Mouse (Mus musculus) kidney, postnatal 0 days (tissue): Measurements from ENCODE around the gene Dgkg. TPM values are rescaled to one million over a fixed set of nuclear protein-coding genes. Genes with fewer than 3 reads are reported as not detected.

ENCODE experiments used
- ATAC-seq: fragments of 200-750 bp; cut with Nextera tagmentation; replicated peaks from 2 replicates; pipeline ENCODE4 v1.8.0; 2017; ENCODE audit warnings: low read depth, moderate number of reproducible peaks, moderate TSS enrichment, moderate library complexity; ENCODE audit not compliant: low FRiP score
- DNase-seq: peaks from one replicate; pipeline ENCODE4 v3.0.0-alpha.2; 2016; ENCODE audit warnings: low spot score
- H3K27ac ChIP-seq: fragments of 300-500 bp; sonication (generic); 2 replicates; pipeline ENCODE4 v1.5.1; 2014; ENCODE audit warnings: mild to moderate bottlenecking
- H3K27me3 ChIP-seq: fragments of 300-500 bp; sonication (generic); 2 replicates; pipeline ENCODE4 v1.6.1; 2014; ENCODE audit warnings: low read length, mixed read lengths; ENCODE audit not compliant: insufficient read depth
- H3K36me3 ChIP-seq: fragments of 300-500 bp; sonication (generic); 2 replicates; pipeline ENCODE4 v1.6.1; 2014; ENCODE audit warnings: low read length, mixed read lengths; ENCODE audit not compliant: insufficient read depth
- H3K4me1 ChIP-seq: fragments of 300-500 bp; sonication (generic); replicated peaks from 2 replicates; pipeline ENCODE4 v1.6.1; 2014; ENCODE audit warnings: antibody characterized with exemption, low read length, mixed read lengths; ENCODE audit not compliant: insufficient read depth
- H3K4me2 ChIP-seq: fragments of 300-500 bp; sonication (generic); 2 replicates; pipeline ENCODE4 v1.6.1; 2014; ENCODE audit warnings: mild to moderate bottlenecking, low read length, moderate library complexity, mixed read lengths
- H3K4me3 ChIP-seq: fragments of 300-500 bp; sonication (generic); replicated peaks from 2 replicates; pipeline ENCODE4 v1.5.1; 2014; ENCODE audit warnings: low read depth, low read length
- H3K9ac ChIP-seq: fragments of 300-500 bp; sonication (generic); 2 replicates; pipeline ENCODE4 v1.6.1; 2014; ENCODE audit warnings: low read depth, low read length
- H3K9me3 ChIP-seq: fragments of 300-500 bp; sonication (generic); replicated peaks from 2 replicates; pipeline ENCODE4 v1.6.1; 2016; ENCODE audit warnings: low read length, inconsistent platforms, mixed read lengths
- CTCF ChIP-seq: IDR thresholded peaks from 2 replicates; pipeline ENCODE4 v1.5.1; 2016; ENCODE audit warnings: antibody characterized with exemption, low read depth, mild to moderate bottlenecking, moderate library complexity
- WGBS: fragments of 180-500 bp; shearing (Covaris S2); extraction: QIAGEN DNeasy Blood & Tissue Kit; methylation state at CpG from one replicate; pipeline ENCODE4 v1.1.7; 2014; 5-methylcytosine and 5-hydroxymethylcytosine counted together
- polyA plus RNA-seq: library from polyadenylated mRNA; unstranded; fragments of >200 nt; fragmentation: Nextera tagmentation; extraction: Ambion mirVana; gene quantifications from 2 replicates; pipeline ENCODE4 v1.2.1, GENCODE M21; 2015

The Dgkg gene
- polyA plus RNA-seq, 1 experiment from 2014 or later = 0.67 TPM

GRCm38 (mm10) chr16:22653817-22654476, 3.1 kb downstream of the Dgkg start:
- peaks cover 7% of the 10 kb centered on the region for H3K4me1 ChIP-seq
- H3K27me3 ChIP-seq = peaks cover 19% of the 10 kb centered on the region
- no peaks in the 10 kb centered on the region for H3K36me3 ChIP-seq
- H3K4me2 ChIP-seq = no peak overlapping the region
- H3K9me3 ChIP-seq = no peaks in the 10 kb centered on the region
- DNase-seq = no peak
- no peak overlapping the region for H3K9ac ChIP-seq
- no peak for ATAC-seq
- no peak overlapping the region for H3K4me3 ChIP-seq
- TF ChIP-seq CTCF = no peak
- no peak overlapping the region for H3K27ac ChIP-seq
- 91% methylated on average over 11 of the region's 11 CpGs for WGBS

GRCm38 (mm10) chr16:22651244-22651643, 5.8 kb downstream of the Dgkg start:
- no peak for TF ChIP-seq CTCF
- DNase-seq = no peak
- peaks cover 4% of the 10 kb centered on the region for H3K4me1 ChIP-seq
- no peak overlapping the region for H3K27ac ChIP-seq
- 75% methylated on average over 3 of the region's 3 CpGs for WGBS
- no peak overlapping the region for H3K4me3 ChIP-seq
- no peak for ATAC-seq
- no peaks in the 10 kb centered on the region for H3K9me3 ChIP-seq
- no peak overlapping the region for H3K4me2 ChIP-seq
- H3K36me3 ChIP-seq = no peaks in the 10 kb centered on the region
- H3K9ac ChIP-seq = no peak overlapping the region
- H3K27me3 ChIP-seq = peaks cover 6% of the 10 kb centered on the region

GRCm38 (mm10) chr16:22645256-22645655, 11.8 kb downstream of the Dgkg start:
- H3K9ac ChIP-seq = no peak overlapping the region
- ATAC-seq (no peak), DNase-seq (no peak)
- no peaks in the 10 kb centered on the region for H3K9me3 ChIP-seq
- no peak overlapping the region for H3K27ac ChIP-seq
- no peak overlapping the region for H3K4me3 ChIP-seq
- H3K27me3 ChIP-seq = no peaks in the 10 kb centered on the region
- no peak overlapping the region for H3K4me2 ChIP-seq
- H3K4me1 ChIP-seq = no peaks in the 10 kb centered on the region
- no peaks in the 10 kb centered on the region for H3K36me3 ChIP-seq
- WGBS = 79% methylated on average over 1 of the region's 1 CpGs
- no peak for TF ChIP-seq CTCF

DNA sequence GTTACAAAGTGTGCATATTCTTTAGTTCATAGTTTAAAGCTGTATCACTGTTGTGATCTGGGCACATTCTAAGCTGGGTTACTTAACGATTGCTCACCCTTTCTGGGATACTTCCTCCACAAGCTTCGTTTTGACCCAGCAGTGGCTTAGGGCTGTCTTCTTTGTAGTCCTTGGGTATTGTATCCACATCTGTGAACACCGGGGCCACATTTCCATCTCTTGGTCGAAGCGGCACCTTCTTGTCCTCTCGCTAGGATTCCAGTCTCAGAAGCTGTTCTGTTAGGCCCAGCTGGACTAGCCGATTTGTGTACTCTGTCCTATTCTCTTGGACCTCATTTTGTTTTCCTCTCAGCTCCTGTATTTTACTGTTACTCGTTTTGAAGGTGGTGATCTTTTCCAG, 13.6 kb downstream of the Dgkg start:
- ATAC-seq (no peak), DNase-seq (no peak)
- no peaks in the 10 kb centered on the region for H3K4me1 ChIP-seq
- no peak overlapping the region for H3K27ac ChIP-seq
- no peaks in the 10 kb centered on the region for H3K9me3 ChIP-seq
- no peak for TF ChIP-seq CTCF
- H3K4me2 ChIP-seq = no peak overlapping the region
- WGBS = 67% methylated on average over 8 of the region's 8 CpGs
- H3K27me3 ChIP-seq = no peaks in the 10 kb centered on the region
- no peaks in the 10 kb centered on the region for H3K36me3 ChIP-seq
- H3K4me3 ChIP-seq = no peak overlapping the region
- no peak overlapping the region for H3K9ac ChIP-seq

DNA sequence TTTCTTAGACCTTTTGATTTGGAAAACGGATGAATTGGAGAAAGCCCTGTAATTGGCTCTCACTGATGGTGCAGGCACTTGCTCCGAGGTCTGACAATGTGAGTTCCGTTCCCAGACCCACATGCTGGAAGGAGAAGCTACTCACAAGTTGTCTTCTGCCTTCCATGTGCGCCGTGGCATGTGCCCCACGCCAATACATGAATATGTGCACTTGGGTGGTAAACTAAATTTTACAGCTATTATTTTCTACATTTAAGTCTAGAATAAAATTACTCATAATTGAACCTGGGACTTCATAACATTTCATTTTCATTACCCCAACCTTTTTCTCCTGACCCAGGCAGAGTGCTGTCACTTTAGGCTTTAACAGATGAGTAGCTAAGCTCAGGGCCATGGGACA, 14.1 kb downstream of the Dgkg start:
- DNase-seq = no peak
- Histone ChIP-seq H3K36me3 (no peaks in the 10 kb centered on the region), H3K27me3 (no peaks in the 10 kb centered on the region), H3K27ac (no peak overlapping the region), H3K4me3 (no peak overlapping the region), H3K4me1 (no peaks in the 10 kb centered on the region), H3K9me3 (no peaks in the 10 kb centered on the region), H3K9ac (no peak overlapping the region), H3K4me2 (no peak overlapping the region)
- no peak for TF ChIP-seq CTCF
- 83% methylated on average over 6 of the region's 6 CpGs for WGBS
- ATAC-seq = no peak

DNA sequence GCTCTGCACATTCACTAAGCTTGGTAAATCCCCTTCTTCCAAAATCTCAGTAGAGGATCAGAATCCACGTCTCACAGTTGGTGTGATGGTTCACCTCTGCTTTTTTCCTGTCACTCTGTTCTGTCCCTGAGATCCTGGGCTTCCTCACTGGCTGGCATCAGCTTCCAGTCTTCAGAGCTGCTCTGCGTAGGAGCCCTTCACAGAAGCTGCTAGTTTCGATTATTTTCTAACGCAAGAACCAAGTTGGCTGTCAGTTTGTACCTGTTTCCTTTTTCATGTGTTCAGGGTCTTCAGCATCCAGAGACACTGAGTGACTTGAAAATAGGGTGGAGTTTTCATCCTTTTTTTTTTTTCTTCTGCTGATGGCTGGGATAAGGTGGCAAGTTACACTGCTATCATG, 15.0 kb downstream of the Dgkg start:
- no peak overlapping the region for H3K27ac ChIP-seq
- H3K9me3 ChIP-seq = no peaks in the 10 kb centered on the region
- no peak for TF ChIP-seq CTCF
- no peak overlapping the region for H3K4me3 ChIP-seq
- DNase-seq (no peak), ATAC-seq (no peak)
- 72% methylated on average over 4 of the region's 4 CpGs for WGBS
- H3K36me3 ChIP-seq = no peaks in the 10 kb centered on the region
- H3K4me2 ChIP-seq = no peak overlapping the region
- H3K27me3 ChIP-seq = no peaks in the 10 kb centered on the region
- H3K9ac ChIP-seq = no peak overlapping the region
- no peaks in the 10 kb centered on the region for H3K4me1 ChIP-seq

DNA sequence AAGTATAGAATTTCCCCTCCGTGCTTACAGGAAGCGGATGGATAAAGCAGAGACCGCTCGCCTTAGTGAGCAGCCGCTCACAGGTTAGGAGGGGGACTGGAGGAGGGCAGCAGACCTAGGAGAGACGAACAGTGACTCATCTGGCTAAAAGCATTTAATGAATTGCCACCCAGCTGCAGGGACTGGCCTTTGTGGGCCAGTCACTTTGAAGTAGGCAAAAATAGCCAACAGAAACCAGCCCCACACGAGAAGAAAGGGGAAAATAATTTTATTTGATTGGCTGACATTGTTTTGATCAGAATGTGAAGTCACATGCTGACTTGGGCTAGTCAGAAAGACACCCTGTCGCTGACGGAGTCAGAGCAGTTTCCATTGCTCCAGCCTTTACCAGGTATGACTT, 15.4 kb downstream of the Dgkg start:
- H3K9me3 ChIP-seq = no peaks in the 10 kb centered on the region
- DNase-seq = peak; percentile 54
- no peaks in the 10 kb centered on the region for H3K36me3 ChIP-seq
- H3K27me3 ChIP-seq = no peaks in the 10 kb centered on the region
- no peak for TF ChIP-seq CTCF
- WGBS = 12% methylated on average over 9 of the region's 9 CpGs
- H3K9ac ChIP-seq = no peak overlapping the region
- no peak overlapping the region for H3K4me2 ChIP-seq
- H3K27ac ChIP-seq = no peak overlapping the region
- no peak overlapping the region for H3K4me3 ChIP-seq
- no peak for ATAC-seq
- H3K4me1 ChIP-seq = no peaks in the 10 kb centered on the region
